Mouse (Mus musculus) heart, postnatal 10 days (tissue): ENCODE results near the gene BC030500. TPM values are rescaled to one million over a fixed set of nuclear protein-coding genes. Genes with fewer than 3 reads are reported as not detected.
A peak's percentile ranks its signal among the peaks of the same experiment; 100 is the strongest.

Source experiments
- DNase-seq, 2 experiments: peaks; one replicate each; pipeline ENCODE4 v3.0.0; 2021
- intact Hi-C: fragments of 180-260 bp; cut with DNase I; formaldehyde crosslinking; loops from one replicate; pipeline ENCODE4 v1.15.1; 2025
- total RNA-seq, 2 experiments: library from RNA; stranded (reverse); gene quantifications; 2 replicates each; pipeline ENCODE4 v1.2.3; 2021

Gene BC030500
- total RNA-seq = not detected

GRCm38 (mm10) chr8:58911677-58912076, at the start of gene BC030500:
TSS of gene BC030500 (plus strand) at chr8:58911755.
- no peak for DNase-seq
- intact Hi-C loops = no loop called here

GRCm38 (mm10) chr8:58886405-58886804, 25.1 kb upstream of the BC030500 start:
- intact Hi-C loops = loop anchor here (2.0 kb wide), 1 partner anchor 1580 kb away; no protein-coding TSS in a partner anchor
- peak in 1 of 2 experiments; percentile 4 for DNase-seq

- intact Hi-C loops = no loop called here
Observed at GRCm38 (mm10) chr8:58890591-58890990, 21.0 kb upstream of the BC030500 start.

GRCm38 (mm10) chr8:58895960-58896359, 15.6 kb upstream of the BC030500 start:
- no peak for DNase-seq
- intact Hi-C loops = no loop called here

More at GRCm38 (mm10) chr8:58890591-58890990, 21.0 kb upstream of the BC030500 start:
- no peak for DNase-seq

- DNase-seq = no peak
- intact Hi-C loops = no loop called here
Observed at GRCm38 (mm10) chr8:58904465-58904864, 7.1 kb upstream of the BC030500 start.

- intact Hi-C loops = no loop called here
- no peak for DNase-seq
Observed at GRCm38 (mm10) chr8:58912196-58912839, 763 bp downstream of the BC030500 start, which contains the start of gene Galntl6. TSS of gene Galntl6 (minus strand) at chr8:58912640.

- peak in 1 of 2 experiments; percentile 5 for DNase-seq
- intact Hi-C loops = no loop called here
Observed at GRCm38 (mm10) chr8:58912840-58913639, 1.5 kb downstream of the BC030500 start.

GRCm38 (mm10) chr8:58913640-58913968, 2.0 kb downstream of the BC030500 start:
- intact Hi-C loops = no loop called here
- DNase-seq = no peak

- intact Hi-C loops = no loop called here
Observed at GRCm38 (mm10) chr8:58915142-58915541, 3.6 kb downstream of the BC030500 start.

GRCm38 (mm10) chr8:58931066-58931465, 19.5 kb downstream of the BC030500 start:
- DNase-seq = no peak
- intact Hi-C loops = no loop called here

More at GRCm38 (mm10) chr8:58915142-58915541, 3.6 kb downstream of the BC030500 start:
- DNase-seq = no peak

GRCm38 (mm10) chr8:58943773-58944172, 32.2 kb downstream of the BC030500 start:
- DNase-seq = no peak
- intact Hi-C loops = no loop called here

- intact Hi-C loops = no loop called here
- DNase-seq = no peak
Observed at GRCm38 (mm10) chr8:58957195-58957739, 45.7 kb downstream of the BC030500 start.

Other genes with a start within 250 kb of the BC030500 start
- not detected for gene Galntl6, start 885 bp downstream of the BC030500 start, total RNA-seq